Mouse (Mus musculus): ENCODE results near the gene Arhgap22.

- TF ChIP-seq CTCF (IDR thresholded peaks at IDR 0.05; ENCODE audit: control insufficient read depth, insufficient read depth, insufficient read length), result no peak
- TF ChIP-seq MYOG (IDR thresholded peaks at IDR 0.05; ENCODE audit: control insufficient read depth, extremely low read depth, insufficient read length), result no peak
Observed at GRCm38 (mm10) chr14:33415746-33416145, 201.9 kb downstream of the Arhgap22 start.
